Mouse (Mus musculus) liver, adult 2 months (tissue): ENCODE data around the gene Tbc1d16. TPM values are rescaled to one million over a fixed set of nuclear protein-coding genes. Genes with fewer than 3 reads are reported as not detected.

Experiments used
- DNase-seq: peaks from one replicate; pipeline ENCODE4 v3.0.0-alpha.2; 2011; ENCODE audit warnings: low read depth, low spot score; ENCODE audit errors: extremely low read depth
- H3K27ac ChIP-seq: fragments of 200-500 bp; replicated peaks from 2 replicates; pipeline ENCODE4 v1.5.1; 2012; ENCODE audit warnings: low read depth, mild to moderate bottlenecking, control low read depth, inconsistent platforms, low read length; ENCODE audit not compliant: insufficient read depth
- H3K27me3 ChIP-seq: fragments of 200-500 bp; 2 replicates; pipeline ENCODE4 v1.6.1; 2012; ENCODE audit warnings: mild to moderate bottlenecking, moderate library complexity, low read length, inconsistent platforms; ENCODE audit not compliant: control insufficient read depth, insufficient read depth
- H3K36me3 ChIP-seq: fragments of 200-500 bp; 2 replicates; pipeline ENCODE4 v1.6.1; 2012; ENCODE audit warnings: low read length, inconsistent platforms; ENCODE audit not compliant: control insufficient read depth, insufficient read depth
- H3K4me1 ChIP-seq: fragments of 200-500 bp; 2 replicates; pipeline ENCODE4 v1.6.1; 2011; ENCODE audit warnings: low read length; ENCODE audit not compliant: control insufficient read depth, insufficient read depth
- H3K4me3 ChIP-seq: fragments of 200-500 bp; 2 replicates; pipeline ENCODE4 v1.5.1; 2011; ENCODE audit warnings: low read depth, mild to moderate bottlenecking, control low read depth, low read length, moderate library complexity; ENCODE audit not compliant: insufficient read depth
- H3K79me2 ChIP-seq: fragments of 200-500 bp; 2 replicates; pipeline ENCODE4 v1.6.1; 2012; ENCODE audit warnings: inconsistent platforms, mild to moderate bottlenecking, low read length, moderate library complexity; ENCODE audit not compliant: control insufficient read depth, insufficient read depth
- H3K9ac ChIP-seq: fragments of 200-500 bp; 2 replicates; pipeline ENCODE4 v1.6.1; 2012; ENCODE audit warnings: low read depth, mild to moderate bottlenecking, control low read depth, inconsistent platforms, low read length
- CTCF ChIP-seq: fragments of 200-500 bp; IDR thresholded peaks from 2 replicates; pipeline ENCODE4 v1.5.1; 2011; ENCODE audit warnings: low read depth, low read length, control low read depth
- POLR2A ChIP-seq: fragments of 200-500 bp; IDR thresholded peaks from 2 replicates; pipeline ENCODE4 v1.6.1; 2011; ENCODE audit warnings: low read length, control low read depth; ENCODE audit not compliant: insufficient read depth; ENCODE audit errors: extremely low read depth
- WGBS: fragments of 180-500 bp; shearing (Covaris S2); methylation state at CpG from one replicate; pipeline ENCODE4 v1.1.7; 2018; 5-methylcytosine and 5-hydroxymethylcytosine counted together
- polyA plus RNA-seq: library from polyadenylated mRNA; depleted of rRNA; stranded (reverse); fragments of >200 nt; gene quantifications from 2 replicates; pipeline ENCODE4 v1.2.3, GENCODE M21; 2012
- total RNA-seq: library from RNA; depleted of rRNA; stranded (reverse); fragments of >200 nt; gene quantifications from 2 replicates; pipeline ENCODE4 v1.2.3, GENCODE M21; 2014

Gene Tbc1d16
- total and polyA plus RNA-seq, 2 experiments: 4.6 to 9.5 TPM

DNA sequence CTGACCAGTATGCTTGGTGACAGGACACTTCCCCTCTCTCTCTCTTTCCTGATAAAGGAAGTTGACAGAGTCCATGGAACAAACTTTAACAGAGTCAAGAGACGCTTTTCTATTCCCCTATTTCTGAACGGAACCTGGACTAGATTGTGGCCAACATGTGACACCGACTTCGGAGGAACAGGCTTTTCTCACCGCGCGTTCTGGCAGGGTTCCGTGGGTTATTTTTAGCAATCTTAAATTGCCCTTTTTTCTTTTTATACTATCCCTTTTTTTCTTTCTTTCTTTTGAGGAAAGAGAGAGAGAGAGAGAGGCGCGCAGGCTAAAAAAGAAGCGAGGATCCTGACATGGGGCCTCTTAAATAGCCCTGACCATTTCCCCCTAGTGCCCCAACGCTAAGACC, 708 bp downstream of the Tbc1d16 start:
- H3K27me3 ChIP-seq: no peaks in the 10 kb centered on the region
- H3K9ac ChIP-seq: peak overlapping the region; percentile 92
- peak overlapping the region; percentile 59; the same call in 1 of the 2 replicates for H3K27ac ChIP-seq
- DNase-seq: peak; percentile 56
- TF ChIP-seq CTCF (no peak), POLR2A (no peak)
- 5% methylated on average over 12 of the region's 12 CpGs for WGBS
- H3K79me2 ChIP-seq: peaks cover 14% of the 10 kb centered on the region
- peaks cover 10% of the 10 kb centered on the region for H3K4me1 ChIP-seq
- no peaks in the 10 kb centered on the region for H3K36me3 ChIP-seq
- peak overlapping the region; percentile 68 for H3K4me3 ChIP-seq

- H3K27me3 ChIP-seq: no peaks in the 10 kb centered on the region
Measured at GRCm38 (mm10) chr11:119225634-119226033, 2.7 kb downstream of the Tbc1d16 start.

DNA sequence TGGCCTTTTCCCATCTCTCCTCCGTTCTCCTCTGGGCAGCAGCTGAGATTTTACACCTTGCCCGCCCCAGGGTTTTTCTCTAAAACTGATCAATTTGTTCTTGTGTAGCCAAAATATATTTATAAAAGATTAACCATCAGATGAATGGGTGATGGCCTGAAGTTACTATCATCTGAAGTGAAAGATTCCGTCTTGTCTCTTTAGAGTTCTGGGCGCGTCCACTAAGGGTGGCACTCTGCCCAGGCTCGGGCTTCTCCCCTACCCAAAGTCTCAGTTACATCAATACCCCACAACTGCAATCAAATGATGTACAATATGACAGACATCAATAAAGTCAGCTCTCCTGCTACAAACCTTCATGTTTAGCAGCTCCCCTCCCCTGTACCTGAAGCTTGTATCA, 3.4 kb downstream of the Tbc1d16 start:
- 20% methylated on average over 6 of the region's 6 CpGs for WGBS
- peaks cover 14% of the 10 kb centered on the region for H3K79me2 ChIP-seq
- H3K27ac ChIP-seq: no peak overlapping the region
- peaks cover 16% of the 10 kb centered on the region for H3K4me1 ChIP-seq
- no peaks in the 10 kb centered on the region for H3K36me3 ChIP-seq
- TF ChIP-seq POLR2A: no peak
- TF ChIP-seq CTCF: no peak
- H3K9ac ChIP-seq: no peak overlapping the region
- H3K4me3 ChIP-seq: no peak overlapping the region
- peak; percentile 71 for DNase-seq
- no peaks in the 10 kb centered on the region for H3K27me3 ChIP-seq

More at GRCm38 (mm10) chr11:119225634-119226033, 2.7 kb downstream of the Tbc1d16 start:
- WGBS: 91% methylated on average over 9 of the region's 9 CpGs
- peaks cover 14% of the 10 kb centered on the region for H3K4me1 ChIP-seq
- no peaks in the 10 kb centered on the region for H3K36me3 ChIP-seq
- no peak overlapping the region for H3K27ac ChIP-seq
- TF ChIP-seq CTCF: no peak
- no peak for TF ChIP-seq POLR2A
- peaks cover 14% of the 10 kb centered on the region for H3K79me2 ChIP-seq
- H3K9ac ChIP-seq: no peak overlapping the region
- no peak for DNase-seq
- H3K4me3 ChIP-seq: no peak overlapping the region

DNA sequence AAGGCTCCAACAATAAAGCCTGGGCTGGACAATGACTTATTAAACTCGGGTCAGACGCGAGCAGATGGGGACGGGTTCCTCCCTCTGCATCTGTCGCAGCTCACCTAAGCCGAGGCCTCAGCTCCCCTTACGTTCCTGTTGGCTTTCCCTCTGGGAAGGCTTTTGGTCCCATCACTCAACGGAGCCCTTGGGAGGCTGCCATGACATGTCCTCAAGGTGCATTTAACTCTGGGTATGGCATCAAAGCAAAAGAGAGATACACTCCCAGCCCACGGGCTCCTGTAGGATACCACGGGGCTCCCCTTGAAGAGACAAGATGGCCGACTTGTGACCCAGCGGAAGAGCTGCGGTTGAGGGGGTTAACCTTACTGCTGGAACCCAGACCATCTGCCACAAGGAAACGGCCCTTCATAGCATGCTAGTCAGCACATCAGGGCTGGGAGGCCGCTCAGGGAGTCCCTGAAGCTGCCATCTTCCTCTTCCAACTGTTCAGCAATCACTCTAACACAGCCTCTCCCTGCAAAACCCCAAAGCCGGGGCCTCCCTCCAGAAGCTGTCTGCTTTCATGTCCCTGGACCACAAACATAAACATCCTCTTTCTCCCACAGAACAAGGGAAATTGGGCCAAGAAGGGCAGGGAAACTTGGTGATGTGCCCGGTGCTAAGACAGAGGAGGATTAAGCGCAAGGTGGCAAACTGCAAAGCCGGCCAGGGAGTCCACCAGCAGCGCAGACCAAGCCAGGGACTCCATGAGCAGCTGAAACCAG, 5.0 kb downstream of the Tbc1d16 start:
- no peak overlapping the region for H3K27ac ChIP-seq
- H3K4me1 ChIP-seq: peaks cover 26% of the 10 kb centered on the region
- 83% methylated on average over 20 of the region's 20 CpGs for WGBS
- no peaks in the 10 kb centered on the region for H3K36me3 ChIP-seq
- no peak for TF ChIP-seq CTCF
- no peak for TF ChIP-seq POLR2A
- no peak overlapping the region for H3K9ac ChIP-seq
- DNase-seq: peak; percentile 48
- peaks cover 14% of the 10 kb centered on the region for H3K79me2 ChIP-seq
- H3K27me3 ChIP-seq: no peaks in the 10 kb centered on the region
- H3K4me3 ChIP-seq: no peak overlapping the region

DNA sequence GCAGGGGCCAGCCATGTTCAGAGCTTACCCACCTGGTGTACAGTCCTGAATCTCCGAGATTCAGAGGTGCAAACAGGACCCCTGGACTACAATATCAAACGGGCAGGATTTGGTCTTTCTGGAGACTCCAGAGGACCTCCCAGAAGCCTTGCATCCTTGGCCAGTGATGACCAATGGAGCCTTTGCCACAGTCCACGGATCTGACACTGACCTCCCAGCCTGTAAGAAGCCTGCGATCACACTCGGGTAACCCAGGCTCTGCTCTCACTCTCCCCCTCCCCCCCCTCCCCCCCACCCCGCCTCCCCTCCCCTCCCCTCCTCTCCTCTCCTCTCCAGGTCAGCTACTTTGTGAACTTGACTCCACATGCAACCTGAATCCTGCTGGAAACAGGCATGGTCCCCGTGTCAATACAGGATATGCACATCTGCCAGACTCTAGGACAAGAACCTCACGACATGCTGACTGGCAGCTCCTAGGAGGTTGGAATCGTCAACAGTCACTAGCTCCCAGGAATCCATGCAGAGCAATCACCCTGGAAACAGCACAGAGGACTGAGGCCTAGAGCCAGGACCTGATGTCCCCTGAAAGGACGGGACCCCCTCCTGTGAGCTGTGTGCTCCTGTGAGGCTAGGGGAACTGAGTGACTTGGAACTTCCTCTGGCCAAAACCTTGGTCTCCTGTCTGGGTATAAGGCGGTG, 6.3 kb downstream of the Tbc1d16 start:
- Histone ChIP-seq H3K4me3 (no peak overlapping the region), H3K27ac (no peak overlapping the region; the same call in 1 of the 2 replicates), H3K9ac (no peak overlapping the region), H3K27me3 (no peaks in the 10 kb centered on the region), H3K79me2 (peaks cover 9% of the 10 kb centered on the region), H3K4me1 (peaks cover 27% of the 10 kb centered on the region), H3K36me3 (no peaks in the 10 kb centered on the region)
- WGBS: 47% methylated on average over 10 of the region's 11 CpGs
- DNase-seq: peak; percentile 78
- TF ChIP-seq CTCF (no peak), POLR2A (no peak)
